Mouse (Mus musculus) liver (tissue): ENCODE results near the gene Pdcd6.

Experiments
- DNase-seq: peaks from one replicate; pipeline ENCODE4 v3.0.0-alpha.2; 2020; ENCODE audit warnings: mixed read lengths

Pdcd6 gene

GRCm38 (mm10) chr13:74317170-74317849 lies at the start of gene Pdcd6:
Gene Pdcd6 (minus strand): TSS chr13:74317580.
- peak; percentile 97 for DNase-seq

GRCm38 (mm10) chr13:74363859-74364235 lies 46.5 kb upstream of the Pdcd6 start, which contains the start of gene Lrrc14b:
Gene Lrrc14b (minus strand): TSS chr13:74364005.
- no peak for DNase-seq

DNA sequence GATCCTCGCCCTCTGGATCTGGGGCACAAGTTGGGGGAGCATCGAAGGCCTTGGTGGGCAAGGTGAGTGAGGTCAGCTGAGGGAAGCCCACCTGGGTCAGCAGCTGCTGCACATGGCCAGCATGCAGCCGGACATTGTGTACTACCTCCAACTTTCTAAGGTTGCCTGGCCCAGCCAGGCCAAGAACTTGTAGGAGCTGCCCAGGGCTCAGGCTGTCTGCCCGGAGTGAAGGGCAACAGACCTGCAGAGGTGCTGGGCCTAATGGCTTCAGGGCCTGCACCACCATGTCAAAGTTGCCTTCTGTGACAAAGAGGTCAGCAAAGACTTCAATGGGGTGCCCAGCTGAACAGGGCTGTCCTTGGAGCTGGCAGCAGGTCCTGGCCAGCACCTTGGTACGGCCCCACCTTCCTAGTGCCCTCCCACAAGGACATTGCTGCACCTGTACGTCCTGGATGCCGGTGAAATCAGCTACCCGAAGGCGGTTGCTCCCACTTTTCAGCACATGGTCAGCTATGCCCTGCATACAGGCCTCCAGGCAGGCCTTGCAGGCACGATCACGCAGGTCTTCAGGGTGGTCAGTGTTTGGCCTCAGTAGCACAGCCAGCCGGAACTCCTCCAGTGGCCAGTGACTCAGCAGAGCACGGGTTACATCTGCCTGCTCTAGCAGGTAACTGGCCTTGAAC lies 45.9 kb upstream of the Pdcd6 start:
- DNase-seq, result no peak

DNA sequence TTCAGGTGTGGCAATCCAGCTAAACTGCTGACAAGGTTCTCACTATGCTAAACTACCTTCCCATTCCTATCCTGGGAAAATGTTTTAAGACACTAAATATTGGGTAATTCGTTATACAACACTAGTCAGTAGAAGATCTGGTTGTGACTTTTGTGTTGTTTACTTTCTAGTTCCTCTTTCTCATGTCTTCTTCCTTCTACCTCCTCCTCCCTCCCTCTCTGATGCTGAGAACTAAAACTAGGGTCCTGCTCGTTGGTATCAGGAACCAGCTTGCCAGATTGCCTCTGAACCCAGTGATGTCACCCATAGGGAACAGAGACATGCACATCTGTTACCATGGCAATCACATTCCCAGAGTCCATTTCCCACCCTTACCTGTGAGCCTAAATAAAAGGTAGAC lies 44.8 kb upstream of the Pdcd6 start:
- no peak for DNase-seq

GRCm38 (mm10) chr13:74356491-74356890 lies 39.1 kb upstream of the Pdcd6 start:
- DNase-seq, result no peak

DNA sequence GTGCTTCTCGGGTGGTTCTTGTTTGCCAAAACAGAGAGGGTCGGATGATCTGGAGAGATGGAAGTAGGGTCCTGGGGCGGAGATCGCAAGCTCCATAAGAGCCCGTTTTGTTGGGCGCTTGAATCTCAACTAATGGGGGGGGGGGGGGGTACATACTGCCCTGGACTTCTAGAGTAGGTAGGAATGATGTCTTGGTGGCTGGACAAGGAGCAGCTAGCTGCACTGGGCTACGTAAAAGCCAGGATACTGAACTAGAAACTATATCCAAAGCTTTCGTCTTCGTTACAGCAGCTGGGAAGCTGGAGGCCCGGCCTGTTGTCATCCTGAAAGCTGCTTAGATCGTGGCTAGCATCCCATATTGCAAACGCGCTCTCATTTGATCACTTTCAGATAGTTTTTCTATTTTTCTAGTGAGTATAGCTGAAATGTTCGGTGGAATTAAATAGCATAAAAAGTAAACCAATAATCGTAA lies 33.1 kb upstream of the Pdcd6 start:
- DNase-seq, result peak; percentile 47

GRCm38 (mm10) chr13:74349566-74350434 lies 32.4 kb upstream of the Pdcd6 start, which contains the start of the genes Sdha and Ccdc127:
Gene Sdha (minus strand): TSS chr13:74350280.
Gene Ccdc127 (plus strand): TSS chr13:74350309.
- peak; percentile 98 for DNase-seq

DNA sequence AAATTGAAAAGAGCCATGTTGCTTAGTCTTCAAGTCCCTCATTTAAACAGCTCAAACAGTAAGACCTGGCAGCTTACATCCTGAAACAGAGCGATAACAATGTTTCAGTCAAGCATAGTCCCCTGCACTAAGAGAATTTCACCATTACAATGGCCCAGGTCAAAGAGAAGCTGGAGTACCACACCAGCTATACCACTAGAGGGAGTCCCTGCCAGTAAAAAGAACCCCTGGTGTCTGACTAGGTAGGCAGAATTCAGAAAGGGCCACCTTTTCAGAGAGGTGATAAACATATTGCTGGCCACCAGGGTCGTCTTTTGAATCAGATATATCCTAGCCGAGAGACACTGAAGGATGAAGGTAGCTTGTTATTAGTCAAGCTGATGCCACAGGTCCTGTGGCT lies 23.7 kb upstream of the Pdcd6 start:
- DNase-seq, result peak; percentile 19

DNA sequence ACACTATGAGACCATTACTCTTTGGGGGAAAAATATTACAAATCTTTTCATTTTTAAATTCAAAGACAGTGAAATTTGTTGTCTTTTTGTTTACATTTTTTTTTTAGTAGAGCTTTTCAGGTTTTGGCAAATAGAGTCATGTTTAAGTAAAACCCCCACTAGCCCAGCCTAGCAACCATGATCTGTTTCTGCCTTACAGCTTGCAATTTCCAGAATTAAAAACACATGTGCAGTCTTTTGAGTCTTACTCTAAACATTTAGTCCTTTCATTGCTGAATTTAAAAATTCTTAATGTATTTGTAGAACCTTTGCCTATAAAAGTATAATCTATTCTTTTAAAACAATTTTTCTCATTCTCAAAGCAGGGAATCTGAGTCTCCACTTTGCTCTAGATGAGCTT lies 11.9 kb upstream of the Pdcd6 start:
- DNase-seq, result no peak

- DNase-seq, result peak; percentile 22
Observed at GRCm38 (mm10) chr13:74316789-74317169, 601 bp downstream of the Pdcd6 start.

DNA sequence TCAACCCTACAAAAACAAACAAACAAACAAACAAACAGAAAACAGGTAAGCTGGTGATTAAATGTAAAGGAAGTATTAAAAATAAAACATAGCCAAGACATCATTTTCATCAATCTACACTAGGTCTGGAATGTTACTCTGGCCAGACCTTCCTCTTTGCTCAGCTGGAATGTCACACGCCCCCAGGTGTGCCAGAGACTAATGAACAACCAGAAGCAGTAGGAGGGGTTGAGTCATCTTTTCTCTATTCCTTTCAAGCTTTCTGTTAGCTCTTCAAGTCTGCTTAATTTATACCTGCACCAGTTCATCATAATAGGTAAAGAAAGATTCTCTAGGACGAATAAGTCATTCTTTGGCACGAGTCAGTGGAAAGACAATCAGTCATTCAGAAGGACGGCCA lies 994 bp downstream of the Pdcd6 start:
- DNase-seq, result no peak

GRCm38 (mm10) chr13:74314616-74315015 lies 2.8 kb downstream of the Pdcd6 start:
- no peak for DNase-seq

DNA sequence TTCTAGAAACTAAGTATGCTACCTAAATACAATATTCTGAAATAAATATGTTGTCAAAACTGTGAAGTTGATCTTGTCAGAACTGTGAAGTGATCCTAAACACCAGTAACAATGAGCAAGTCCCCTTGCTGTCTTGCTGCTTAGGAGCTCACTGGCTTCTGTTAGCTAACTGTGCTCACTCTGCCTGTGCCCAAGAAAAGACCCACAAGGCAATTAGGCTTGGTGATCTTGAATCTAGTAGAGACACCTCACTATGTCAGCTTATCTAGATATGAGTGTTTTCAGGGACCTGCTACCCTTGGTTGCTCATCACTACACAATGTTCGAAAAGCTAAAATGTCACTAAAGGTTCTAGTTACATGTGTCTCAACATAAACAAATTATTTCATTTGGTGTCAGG lies 11.6 kb downstream of the Pdcd6 start:
- no peak for DNase-seq

DNA sequence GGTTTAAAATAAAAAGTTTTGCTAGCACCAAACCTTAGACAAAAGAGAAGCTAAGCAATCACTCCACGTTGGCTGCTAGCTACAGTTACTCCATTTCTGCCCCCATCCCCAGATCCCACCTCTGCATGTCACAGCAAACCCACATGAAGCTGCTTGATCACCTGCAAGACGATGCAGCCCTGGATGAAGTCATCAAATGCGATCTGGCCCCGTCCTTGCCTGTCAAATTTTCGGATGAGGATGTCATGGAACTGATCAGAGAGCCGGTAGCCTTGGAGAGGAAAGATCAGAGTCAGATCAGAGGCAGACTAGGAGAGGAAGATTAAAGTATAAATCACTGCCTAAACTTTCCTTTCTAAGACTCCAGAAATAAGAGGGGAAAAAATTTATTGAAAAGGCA lies 12.0 kb downstream of the Pdcd6 start:
- DNase-seq, result no peak

DNA sequence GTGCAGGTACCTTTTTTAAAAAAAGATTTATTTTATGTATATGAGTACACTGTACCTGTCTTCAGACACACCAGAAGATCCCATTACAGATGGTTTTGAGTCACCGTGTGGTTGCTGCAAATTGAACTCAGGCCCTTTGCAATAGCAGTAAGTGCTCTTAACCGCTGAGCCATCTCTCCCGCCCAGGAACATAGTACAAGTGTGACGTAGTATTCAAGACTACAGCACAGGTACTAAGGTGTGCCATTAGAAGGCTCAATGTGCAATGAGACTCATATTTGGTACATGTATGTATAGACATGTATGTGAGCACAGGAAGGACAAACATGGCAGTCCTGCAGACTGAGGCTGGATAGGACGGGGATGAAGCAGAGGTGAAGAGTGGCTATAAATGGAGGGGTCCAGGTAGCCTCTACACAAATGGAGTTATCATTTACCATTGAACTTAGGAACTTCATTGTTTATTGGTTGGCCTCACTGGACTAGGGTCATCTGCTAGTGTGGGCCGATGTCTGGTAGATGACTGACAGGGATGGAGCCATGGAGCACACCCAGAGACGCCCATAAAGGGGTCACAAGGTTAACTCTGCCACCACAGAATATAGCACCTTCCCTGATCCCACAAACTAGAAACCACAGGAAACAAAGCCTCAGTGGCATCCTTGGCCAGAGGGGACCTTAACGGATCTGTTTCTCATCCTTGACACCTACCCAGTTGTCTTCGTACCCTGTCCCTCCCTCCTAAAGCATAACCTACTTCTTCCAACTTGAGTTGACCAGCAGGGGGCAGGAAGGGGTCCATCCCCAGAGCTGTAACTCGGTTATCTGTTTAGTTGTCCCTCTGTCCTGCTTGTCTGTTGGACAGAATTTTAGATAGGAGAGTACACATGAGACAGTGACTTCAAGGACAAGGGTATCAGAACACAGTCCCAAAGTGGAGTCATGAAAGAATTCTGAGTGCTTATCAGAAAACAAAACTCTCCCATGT lies 15.0 kb downstream of the Pdcd6 start:
- DNase-seq, result no peak

DNA sequence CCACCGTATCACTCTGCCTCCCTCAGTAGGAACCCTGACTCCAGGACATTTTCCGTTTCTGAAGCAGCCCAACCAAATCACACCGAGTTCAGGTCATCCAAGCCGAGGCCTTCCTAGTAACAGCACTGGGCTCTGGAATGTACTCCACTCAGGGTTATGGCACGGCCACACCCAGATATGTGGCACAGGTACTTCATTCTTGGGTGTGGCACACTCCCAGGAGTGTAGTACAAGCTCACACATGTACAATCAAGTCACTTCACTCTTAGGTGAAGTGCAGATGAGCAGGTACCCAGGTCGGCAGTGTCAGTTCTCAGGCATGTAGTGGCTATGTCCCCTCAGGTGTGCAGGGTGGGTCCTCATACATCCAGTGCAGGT lies 15.8 kb downstream of the Pdcd6 start:
- DNase-seq, result no peak

GRCm38 (mm10) chr13:74300925-74301606 lies 16.3 kb downstream of the Pdcd6 start:
- peak; percentile 62 for DNase-seq

GRCm38 (mm10) chr13:74296376-74296775 lies 21.0 kb downstream of the Pdcd6 start:
- DNase-seq, result no peak

- peak; percentile 77 for DNase-seq
Observed at GRCm38 (mm10) chr13:74292167-74292566, 25.2 kb downstream of the Pdcd6 start, which contains the start of gene Ahrr. Gene Ahrr (minus strand): TSS chr13:74292331.

- DNase-seq, result no peak
Observed at GRCm38 (mm10) chr13:74289646-74290045, 27.7 kb downstream of the Pdcd6 start.

GRCm38 (mm10) chr13:74282299-74282698 lies 35.1 kb downstream of the Pdcd6 start:
- no peak for DNase-seq
